Mouse (Mus musculus): ENCODE measurements around the gene Apoc3.
A peak's percentile ranks its signal among the peaks of the same experiment; 100 is the strongest.

DNA sequence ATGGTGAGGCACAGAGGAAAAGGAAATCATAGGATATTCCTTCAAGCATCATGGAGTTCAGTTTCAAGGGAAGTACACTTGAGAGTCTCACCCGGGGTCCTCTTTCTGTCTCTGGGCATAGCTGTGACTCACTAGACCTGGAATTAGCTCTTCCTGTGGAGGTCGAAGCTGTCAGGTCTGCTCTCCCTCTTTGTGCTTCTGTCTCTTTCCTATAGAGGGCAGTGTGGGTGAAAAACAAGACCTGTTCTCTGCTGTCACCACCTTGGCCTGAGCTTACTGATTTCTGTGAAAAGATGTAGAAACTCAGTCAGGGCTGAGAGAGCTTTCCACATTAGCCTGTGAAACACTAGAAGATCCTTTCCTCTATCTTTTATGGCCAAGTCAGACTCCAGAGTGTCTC is 50.2 kb downstream of the Apoc3 start:
- peak; percentile 56 for TF ChIP-seq CTCF (IDR thresholded peaks at IDR 0.05; ENCODE audit: borderline replicate concordance, extremely low read depth, insufficient read depth, insufficient read length)
- no peak for TF ChIP-seq POLR2A (IDR thresholded peaks at IDR 0.05; ENCODE audit: borderline replicate concordance, extremely low read depth, insufficient read depth, insufficient read length, poor library complexity, severe bottlenecking)

All from brain, embryonic 14.5 days (tissue).